Mouse (Mus musculus): Measurements from ENCODE around the gene Fam171a2. TPM values are rescaled to one million over a fixed set of nuclear protein-coding genes. Genes with fewer than 3 reads are reported as not detected.
"Not testable (repeated sequence)": the region's sequence is repeated elsewhere in the genome, so short reads cannot be mapped to it uniquely, and the experiment has no call there.

The Fam171a2 gene
- polyA plus RNA-seq, 1 experiment from 2014 or later: 0.86 TPM

DNA sequence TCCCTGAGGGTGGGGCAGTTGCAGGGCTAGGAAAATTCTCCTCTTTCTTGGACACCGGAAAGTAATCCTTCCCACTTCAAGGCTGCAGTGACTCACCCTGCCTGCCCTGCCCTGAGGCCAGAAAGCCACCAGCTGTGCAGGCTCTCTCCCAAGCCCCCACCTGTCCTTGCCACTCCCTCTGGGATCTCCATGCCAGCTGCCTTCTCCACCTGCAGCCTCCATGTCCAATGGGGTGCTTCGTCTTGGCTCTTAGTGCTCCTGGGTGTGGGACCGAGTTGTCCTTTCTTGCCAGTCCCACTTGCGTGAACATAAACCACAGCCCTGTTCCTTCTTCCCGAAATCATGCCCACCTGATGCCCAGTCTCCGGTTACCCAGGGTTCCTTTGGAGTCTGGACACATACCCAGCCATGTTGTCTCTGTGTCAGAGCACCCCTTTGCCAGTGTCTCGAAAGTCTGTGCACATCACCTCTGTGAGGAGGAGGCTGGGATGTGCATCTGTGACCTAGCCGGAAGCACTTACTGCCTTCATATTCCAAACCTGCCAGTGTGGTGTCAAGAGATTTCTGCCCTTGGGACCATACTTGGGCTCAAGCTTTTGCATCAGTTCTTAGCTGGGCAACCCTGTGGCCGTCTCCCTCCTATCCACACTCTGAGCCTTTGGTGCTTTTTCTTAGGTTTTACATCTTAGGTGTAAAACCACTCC lies 52.9 kb downstream of the Fam171a2 start:
- no peaks in the 10 kb centered on the region for H3K36me3 ChIP-seq (ENCODE audit: control insufficient read depth, insufficient read depth, low read length)
- ATAC-seq: no peak
- peaks cover 16% of the 10 kb centered on the region for H3K27me3 ChIP-seq (replicated peaks; ENCODE audit: control insufficient read depth, insufficient read depth, low read length)
- no peak overlapping the region for H3K27ac ChIP-seq (ENCODE audit: low read length)
- peaks cover 33% of the 10 kb centered on the region for H3K4me1 ChIP-seq (ENCODE audit: control insufficient read depth, insufficient read depth, low read length)
- peak overlapping the region; percentile 50; the same call in 1 of the 2 replicates for H3K4me3 ChIP-seq (ENCODE audit: low read length)
- H3K4me2 ChIP-seq (ENCODE audit: low read depth, low read length): peak overlapping the region; percentile 16; the same call in 1 of the 2 replicates
- no peak overlapping the region for H3K9ac ChIP-seq (ENCODE audit: low read depth, low read length)
- 75% methylated on average over 9 of the region's 9 CpGs for WGBS
- no peaks in the 10 kb centered on the region for H3K9me3 ChIP-seq (ENCODE audit: control insufficient read depth, low read length)

- 10% methylated on average over 17 of the region's 17 CpGs for WGBS
- peaks cover 12% of the 10 kb centered on the region; the same call in 1 of the 2 replicates for H3K27me3 ChIP-seq (replicated peaks; ENCODE audit: control insufficient read depth, insufficient read depth, low read length)
- ATAC-seq: peak; percentile 31
- peak overlapping the region; percentile 95 for H3K4me2 ChIP-seq (ENCODE audit: low read depth, low read length)
- peak overlapping the region; percentile 50 for H3K4me3 ChIP-seq (ENCODE audit: low read length)
- no peaks in the 10 kb centered on the region for H3K9me3 ChIP-seq (ENCODE audit: control insufficient read depth, low read length)
- 0 out of 2 replicates have a peak overlapping the region, but pooled peaks have one; percentile 2 for H3K27ac ChIP-seq (ENCODE audit: low read length)
- H3K36me3 ChIP-seq (ENCODE audit: control insufficient read depth, insufficient read depth, low read length): no peaks in the 10 kb centered on the region
- peaks cover 25% of the 10 kb centered on the region for H3K4me1 ChIP-seq (ENCODE audit: control insufficient read depth, insufficient read depth, low read length)
- peak overlapping the region; percentile 58 for H3K9ac ChIP-seq (ENCODE audit: low read depth, low read length)
These were observed 53.6 kb downstream of the Fam171a2 start for GRCm38 (mm10) chr11:102393719-102394420.

DNA sequence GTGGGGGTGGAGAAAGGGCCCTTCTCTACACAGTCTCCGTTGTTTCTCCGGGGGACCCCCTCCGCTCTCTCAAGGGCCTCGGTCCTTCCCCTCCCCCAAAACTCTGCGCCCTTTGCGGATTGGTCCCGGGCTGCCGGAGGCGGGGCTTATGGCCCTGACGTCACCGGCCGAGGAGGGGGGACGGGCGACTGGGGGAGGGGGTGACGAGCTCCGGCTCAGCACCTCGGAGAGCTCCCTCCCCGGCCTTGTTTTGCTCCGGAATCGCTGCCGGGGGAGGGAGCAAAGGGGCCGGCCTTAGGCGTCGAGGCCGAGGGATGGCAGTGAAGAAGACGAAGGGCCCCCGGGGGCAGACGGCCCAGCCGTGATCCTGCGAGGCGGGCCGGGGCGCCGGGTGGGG lies 54.2 kb downstream of the Fam171a2 start, which contains the start of gene Rundc3a:
Gene Rundc3a, plus strand, starts transcription at position 166 of the 397 bp plus-strand sequence.
- Histone ChIP-seq H3K27ac (ENCODE audit: low read length) (0 out of 2 replicates have a peak within 1 kb of the TSS, but pooled peaks have one; percentile 2), H3K9ac (ENCODE audit: low read depth, low read length) (peak within 1 kb of the TSS; percentile 58), H3K36me3 (ENCODE audit: control insufficient read depth, insufficient read depth, low read length) (no peaks in the 10 kb centered on the region), H3K27me3 (replicated peaks; ENCODE audit: control insufficient read depth, insufficient read depth, low read length) (peaks cover 8% of the 10 kb centered on the region; the same call in 1 of the 2 replicates), H3K4me3 (ENCODE audit: low read length) (peak within 1 kb of the TSS; percentile 50), H3K4me1 (ENCODE audit: control insufficient read depth, insufficient read depth, low read length) (peaks cover 22% of the 10 kb centered on the region), H3K4me2 (ENCODE audit: low read depth, low read length) (peak within 1 kb of the TSS; percentile 95), H3K9me3 (ENCODE audit: control insufficient read depth, low read length) (no peaks in the 10 kb centered on the region)
- WGBS: under 1% methylated on average over 32 of the region's 34 CpGs
- ATAC-seq: peak; percentile 78

DNA sequence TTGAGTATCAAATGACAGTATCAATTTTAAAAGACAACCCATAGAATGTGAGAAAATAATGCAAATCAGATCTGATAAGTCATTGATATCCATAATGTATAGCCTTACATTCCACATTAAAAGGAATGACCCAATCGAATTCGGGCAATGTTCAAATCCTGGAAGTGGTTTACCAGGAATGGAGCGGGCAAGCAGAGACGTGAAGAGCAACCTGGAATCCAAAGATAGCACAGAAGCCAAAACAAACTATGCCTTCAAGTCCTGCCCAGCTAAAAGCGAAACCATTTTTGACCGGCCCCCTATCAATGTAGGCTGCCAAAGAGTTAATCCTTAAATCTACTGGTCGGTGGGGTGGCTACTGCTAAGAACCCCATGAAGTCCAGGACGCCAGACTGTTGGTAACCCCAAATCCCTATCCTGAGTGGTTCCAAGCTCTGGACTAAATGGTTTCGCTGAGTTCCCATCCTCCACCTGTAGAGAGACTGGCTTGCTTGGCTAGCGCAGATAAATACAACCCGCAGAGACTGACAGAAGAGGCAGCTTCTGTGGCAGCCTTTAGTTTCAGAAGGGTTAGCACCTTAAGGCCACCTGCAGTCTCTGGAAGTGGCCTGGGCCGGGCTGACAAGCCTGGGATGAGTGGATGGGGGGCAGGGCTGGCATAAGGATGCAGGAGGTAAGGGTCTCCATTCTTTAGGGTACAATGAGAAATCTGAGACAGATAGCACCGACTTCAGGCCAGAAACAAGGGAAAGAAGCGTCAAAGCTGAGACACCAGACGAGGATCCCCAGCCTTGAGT lies 54.8 kb downstream of the Fam171a2 start:
- H3K27ac ChIP-seq (ENCODE audit: low read length): 0 out of 2 replicates have a peak overlapping the region, but pooled peaks have one; percentile 2
- H3K36me3 ChIP-seq (ENCODE audit: control insufficient read depth, insufficient read depth, low read length): no peaks in the 10 kb centered on the region
- H3K9me3 ChIP-seq (ENCODE audit: control insufficient read depth, low read length): no peaks in the 10 kb centered on the region
- H3K4me3 ChIP-seq (ENCODE audit: low read length): peak overlapping the region; percentile 50
- peaks cover 8% of the 10 kb centered on the region; the same call in 1 of the 2 replicates for H3K27me3 ChIP-seq (replicated peaks; ENCODE audit: control insufficient read depth, insufficient read depth, low read length)
- H3K4me2 ChIP-seq (ENCODE audit: low read depth, low read length): peak overlapping the region; percentile 95
- peak overlapping the region; percentile 43; the same call in 1 of the 2 replicates for H3K9ac ChIP-seq (ENCODE audit: low read depth, low read length)
- H3K4me1 ChIP-seq (ENCODE audit: control insufficient read depth, insufficient read depth, low read length): peaks cover 22% of the 10 kb centered on the region
- ATAC-seq: peak; percentile 34
- WGBS: 18% methylated on average over 15 of the region's 15 CpGs

GRCm38 (mm10) chr11:102389436-102389835 lies 58.0 kb downstream of the Fam171a2 start:
- not testable (repeated sequence) for H3K27ac ChIP-seq (ENCODE audit: low read length); ATAC-seq; H3K4me3 ChIP-seq (ENCODE audit: low read length); H3K9ac ChIP-seq (ENCODE audit: low read depth, low read length); H3K27me3 ChIP-seq (replicated peaks; ENCODE audit: control insufficient read depth, insufficient read depth, low read length); H3K4me2 ChIP-seq (ENCODE audit: low read depth, low read length); H3K9me3 ChIP-seq (ENCODE audit: control insufficient read depth, low read length); H3K36me3 ChIP-seq (ENCODE audit: control insufficient read depth, insufficient read depth, low read length)
- peaks cover 19% of the 10 kb centered on the region for H3K4me1 ChIP-seq (ENCODE audit: control insufficient read depth, insufficient read depth, low read length)
- 95% methylated on average over 4 of the region's 5 CpGs for WGBS

Small RNA genes lying within 50 kb of the gene (microRNA-seq; reads per million reads assigned to microRNA genes)
- not detected for gene Mir6930

Other genes with a start within 250 kb of the Fam171a2 start
- 54.8 and 55.5 TPM in 2 replicates for gene Hdac5, start 217.5 kb downstream of the Fam171a2 start, polyA plus RNA-seq (2015; fragmentation: Nextera tagmentation; extraction: Ambion mirVana)
- gene BC030867, start 198.8 kb downstream of the Fam171a2 start, polyA plus RNA-seq (2015; fragmentation: Nextera tagmentation; extraction: Ambion mirVana): 12.4 and 15.9 TPM in 2 replicates
- gene Asb16, start 178.9 kb downstream of the Fam171a2 start, polyA plus RNA-seq (2015; fragmentation: Nextera tagmentation; extraction: Ambion mirVana): 0.05 TPM in 2 replicates
- 52.0 and 54.3 TPM in 2 replicates for gene Tmub2, start 162.8 kb downstream of the Fam171a2 start, polyA plus RNA-seq (2015; fragmentation: Nextera tagmentation; extraction: Ambion mirVana)
- 8.8 and 9.0 TPM in 2 replicates for gene Atxn7l3, start 151.1 kb downstream of the Fam171a2 start, polyA plus RNA-seq (2015; fragmentation: Nextera tagmentation; extraction: Ambion mirVana)
- 65.5 and 66.0 TPM in 2 replicates for gene Ubtf, start 127.9 kb downstream of the Fam171a2 start, polyA plus RNA-seq (2015; fragmentation: Nextera tagmentation; extraction: Ambion mirVana)
- gene Slc4a1, start 81.5 kb downstream of the Fam171a2 start, polyA plus RNA-seq (2015; fragmentation: Nextera tagmentation; extraction: Ambion mirVana): 11.2 and 19.3 TPM in 2 replicates
- gene Rundc3a, start 54.3 kb downstream of the Fam171a2 start, polyA plus RNA-seq (2015; fragmentation: Nextera tagmentation; extraction: Ambion mirVana): 6.0 and 6.8 TPM in 2 replicates
- gene Slc25a39, start 39.7 kb downstream of the Fam171a2 start, polyA plus RNA-seq (2015; fragmentation: Nextera tagmentation; extraction: Ambion mirVana): 366 and 376 TPM in 2 replicates
- gene Grn, start 17.4 kb downstream of the Fam171a2 start, polyA plus RNA-seq (2015; fragmentation: Nextera tagmentation; extraction: Ambion mirVana): 221 and 245 TPM in 2 replicates
- 3.1 and 3.7 TPM in 2 replicates for gene Itga2b, start 22.4 kb upstream of the Fam171a2 start, polyA plus RNA-seq (2015; fragmentation: Nextera tagmentation; extraction: Ambion mirVana)
- gene Gpatch8, start 108.7 kb upstream of the Fam171a2 start, polyA plus RNA-seq (2015; fragmentation: Nextera tagmentation; extraction: Ambion mirVana): 31.7 and 34.5 TPM in 2 replicates
- 14.9 and 15.8 TPM in 2 replicates for gene Gm11627, start 131.8 kb upstream of the Fam171a2 start, polyA plus RNA-seq (2015; fragmentation: Nextera tagmentation; extraction: Ambion mirVana)
- gene Fzd2, start 156.7 kb upstream of the Fam171a2 start, polyA plus RNA-seq (2015; fragmentation: Nextera tagmentation; extraction: Ambion mirVana): 9.4 and 9.8 TPM in 2 replicates
- 0.24 and 0.65 TPM in 2 replicates for gene Meioc, start 216.0 kb upstream of the Fam171a2 start, polyA plus RNA-seq (2015; fragmentation: Nextera tagmentation; extraction: Ambion mirVana)